Mouse (Mus musculus) cortical plate, adult 2 months (tissue): Measurements from ENCODE around the gene Clip4.

Experiments
- CTCF ChIP-seq: fragments of 200-500 bp; IDR thresholded peaks from 2 replicates; pipeline ENCODE4 v1.5.1; 2011; ENCODE audit warnings: mild to moderate bottlenecking, control low read depth, low read length; ENCODE audit not compliant: insufficient read depth; ENCODE audit errors: extremely low read depth
- POLR2A ChIP-seq: fragments of 200-500 bp; IDR thresholded peaks from 2 replicates; pipeline ENCODE4 v1.6.1; 2011; ENCODE audit warnings: mild to moderate bottlenecking, low read length, control low read depth; ENCODE audit not compliant: insufficient read depth; ENCODE audit errors: extremely low read depth

GRCm38 (mm10) chr17:71720434-71720833 lies 47.8 kb upstream of the Clip4 start:
- TF ChIP-seq CTCF (no peak), POLR2A (no peak)
